In genomic region chr8:100450380-100450936, GRCm38 (mm10) we compare ENCODE assay signal across 27 mouse cellular contexts.
A peak's percentile ranks its signal among the peaks of the same experiment; 100 is the strongest.
DNase-seq lines count a peak whose midpoint lies in the region; ATAC-seq and TF ChIP-seq lines count a peak whose summit lies in the region.
"Had no signal": no experiment of that assay in that cellular context is flagged by ENCODE, and none has a peak within 500 bp of the region (broad histone marks: within the 10 kb centered on the region; RNA-seq: fewer than 3 reads in every experiment).

No protein-coding gene starts in this region.

- no peaks in the 10 kb centered on the region for H3K27me3 ChIP-seq in forebrain, postnatal 0 days (ENCODE audit: insufficient read depth, low read length)
- no peaks in the 10 kb centered on the region for H3K27me3 ChIP-seq in forebrain, embryonic 10.5 days (ENCODE audit: poor library complexity, severe bottlenecking)
- H3K27me3 ChIP-seq in limb, embryonic 10.5 days (ENCODE audit: low read depth, poor library complexity, severe bottlenecking), result no peaks in the 10 kb centered on the region
- H3K27me3 ChIP-seq: heart, embryonic 12.5 days; kidney, embryonic 15.5 days; liver, embryonic 15.5 days; lung, embryonic 15.5 days; neural tube, embryonic 12.5 days; stomach, embryonic 15.5 days had no signal

- ATAC-seq in forebrain, postnatal 0 days, result no peak; the same call in 1 of the 2 replicates
- ATAC-seq: CD4-positive, CD25-positive, alpha-beta regulatory T cell, adult 4 months; intestine, postnatal 0 days had no signal

- no peak overlapping the region for H3K9ac ChIP-seq in forebrain, postnatal 0 days
- H3K9ac ChIP-seq: heart, embryonic 12.5 days; kidney, embryonic 15.5 days; liver, embryonic 15.5 days; lung, embryonic 15.5 days; neural tube, embryonic 12.5 days; stomach, embryonic 15.5 days had no signal

- H3K27ac ChIP-seq in forebrain, postnatal 0 days (ENCODE audit: low read depth, low read length), result no peak overlapping the region
- no peak overlapping the region for H3K27ac ChIP-seq in forebrain, embryonic 10.5 days
- no peak overlapping the region for H3K27ac ChIP-seq in limb, embryonic 10.5 days
- H3K27ac ChIP-seq: hindbrain, embryonic 10.5 days; kidney, embryonic 15.5 days; left cerebral cortex, adult 2 months; liver, embryonic 15.5 days; lung, embryonic 15.5 days; neural tube, embryonic 12.5 days; stomach, embryonic 15.5 days had no signal

- no peak overlapping the region for H3K4me3 ChIP-seq in forebrain, postnatal 0 days (ENCODE audit: low read depth, low read length)
- no peak overlapping the region for H3K4me3 ChIP-seq in forebrain, embryonic 10.5 days
- no peak overlapping the region for H3K4me3 ChIP-seq in limb, embryonic 10.5 days
- H3K4me3 ChIP-seq: heart, embryonic 12.5 days; hindbrain, embryonic 10.5 days; kidney, embryonic 15.5 days; left cerebral cortex, adult 2 months; liver, embryonic 15.5 days; lung, embryonic 15.5 days; neural tube, embryonic 12.5 days; stomach, embryonic 15.5 days had no signal

- H3K4me2 ChIP-seq in forebrain, postnatal 0 days (ENCODE audit: low read depth), result no peak overlapping the region
- H3K4me2 ChIP-seq: heart, embryonic 12.5 days; kidney, embryonic 15.5 days; liver, embryonic 15.5 days; lung, embryonic 15.5 days; neural tube, embryonic 12.5 days; stomach, embryonic 15.5 days had no signal

- DNase-seq in forebrain, postnatal 0 days, result peak; percentile 16
- no peak for DNase-seq in forebrain, embryonic 10.5 days (ENCODE audit: extremely low spot score, low spot score)
- DNase-seq in retina, postnatal 1 day, result peak; percentile 1
- no peak for DNase-seq in retina, embryonic 14.5 days (ENCODE audit: low spot score)
- peak; percentile 7 to 64 for DNase-seq in layer of hippocampus, postnatal 14 days (ENCODE audit: low spot score in 2 of 2)
- no peak for DNase-seq in limb, embryonic 10.5 days (ENCODE audit: low spot score)
- no peak for DNase-seq in thymus, postnatal 14 days
- DNase-seq: cerebellum, adult 11 months; gastrocnemius, postnatal 14 days; heart, adult 11 months; heart, postnatal 10 days; kidney, postnatal 36 days; liver; lung, postnatal 4 days; right cerebral cortex, adult 18-20 months; thymus, adult 18-20 months; thymus, postnatal 4 days had no signal

- H3K4me1 ChIP-seq in forebrain, postnatal 0 days (ENCODE audit: insufficient read depth), result no peaks in the 10 kb centered on the region
- H3K4me1 ChIP-seq in forebrain, embryonic 10.5 days, result no peaks in the 10 kb centered on the region
- no peaks in the 10 kb centered on the region for H3K4me1 ChIP-seq in limb, embryonic 10.5 days
- H3K4me1 ChIP-seq: heart, embryonic 12.5 days; hindbrain, embryonic 10.5 days; kidney, embryonic 15.5 days; liver, embryonic 15.5 days; lung, embryonic 15.5 days; neural tube, embryonic 12.5 days; stomach, embryonic 15.5 days had no signal

- TF ChIP-seq CTCF in forebrain, postnatal 0 days (IDR thresholded peaks at IDR 0.05; ENCODE audit: low read depth), result no peak

- no peaks in the 10 kb centered on the region for H3K9me3 ChIP-seq in forebrain, postnatal 0 days (ENCODE audit: low read length)
- no peaks in the 10 kb centered on the region for H3K9me3 ChIP-seq in forebrain, embryonic 10.5 days
- H3K9me3 ChIP-seq in limb, embryonic 10.5 days (replicated peaks), result no peaks in the 10 kb centered on the region
- H3K9me3 ChIP-seq: heart, embryonic 12.5 days; hindbrain, embryonic 10.5 days; kidney, embryonic 15.5 days; liver, embryonic 15.5 days; lung, embryonic 15.5 days; neural tube, embryonic 12.5 days; stomach, embryonic 15.5 days had no signal

- H3K36me3 ChIP-seq in forebrain, postnatal 0 days (ENCODE audit: insufficient read depth), result no peaks in the 10 kb centered on the region
- H3K36me3 ChIP-seq in forebrain, embryonic 10.5 days (replicated peaks), result no peaks in the 10 kb centered on the region
- H3K36me3 ChIP-seq in limb, embryonic 10.5 days, result no peaks in the 10 kb centered on the region
- H3K36me3 ChIP-seq: heart, embryonic 12.5 days; hindbrain, embryonic 10.5 days; kidney, embryonic 15.5 days; liver, embryonic 15.5 days; lung, embryonic 15.5 days; neural tube, embryonic 12.5 days; stomach, embryonic 15.5 days had no signal

Comparison
In these comparisons a context has a peak if more than half of its experiments do, and no peak if none do; other contexts are left out.
1. DNase-seq: peak in forebrain, postnatal 0 days (single experiment), retina, postnatal 1 day (single experiment) and layer of hippocampus, postnatal 14 days (2 of 2); none in forebrain, embryonic 10.5 days (single experiment), retina, embryonic 14.5 days (single experiment), limb, embryonic 10.5 days (single experiment) and thymus, postnatal 14 days (single experiment).